Mouse (Mus musculus) frontal cortex, adult 2 months (tissue): Measurements from ENCODE around the gene Dusp2. TPM values are rescaled to one million over a fixed set of nuclear protein-coding genes. Genes with fewer than 3 reads are reported as not detected.

ENCODE experiments used
- polyA plus RNA-seq: library from polyadenylated mRNA; depleted of rRNA; stranded (reverse); fragments of >200 nt; gene quantifications from 2 replicates; pipeline ENCODE4 v1.2.3, GENCODE M21; 2012; rRNA removed

Dusp2 gene
- polyA plus RNA-seq, 1 experiment = 1.3 TPM

Other genes starting within 250 kb of the Dusp2 start
- 1.6 and 2.4 TPM in 2 replicates for gene Ncaph, start 202.2 kb upstream of the Dusp2 start, polyA plus RNA-seq
- gene Itpripl1, start 192.7 kb upstream of the Dusp2 start, polyA plus RNA-seq = 1.4 and 1.7 TPM in 2 replicates
- 1.2 and 1.6 TPM in 2 replicates for gene 1810024B03Rik, start 127.9 kb upstream of the Dusp2 start, polyA plus RNA-seq
- gene Snrnp200, start 127.8 kb upstream of the Dusp2 start, polyA plus RNA-seq = 60.4 and 65.7 TPM in 2 replicates
- 74.1 and 75.3 TPM in 2 replicates for gene Ciao1, start 88.3 kb upstream of the Dusp2 start, polyA plus RNA-seq
- gene Tmem127, start 88.3 kb upstream of the Dusp2 start, polyA plus RNA-seq = 58.6 and 66.5 TPM in 2 replicates
- gene Stard7, start 65.9 kb upstream of the Dusp2 start, polyA plus RNA-seq = 89.9 and 98.4 TPM in 2 replicates
- not detected in 2 replicates for gene Astl, start 2.5 kb downstream of the Dusp2 start, polyA plus RNA-seq
- 0.28 and 0.29 TPM in 2 replicates for gene Adra2b, start 27.0 kb downstream of the Dusp2 start, polyA plus RNA-seq
- 0.14 and 0.29 TPM in 2 replicates for gene Gpat2, start 89.0 kb downstream of the Dusp2 start, polyA plus RNA-seq
- 32.8 and 39.1 TPM in 2 replicates for gene Fahd2a, start 108.4 kb downstream of the Dusp2 start, polyA plus RNA-seq
- gene Kcnip3, start 185.9 kb downstream of the Dusp2 start, polyA plus RNA-seq = 87.8 and 92.9 TPM in 2 replicates
- 0.29 and 0.50 TPM in 2 replicates for gene Prom2, start 205.3 kb downstream of the Dusp2 start, polyA plus RNA-seq